Mouse (Mus musculus) kidney, embryonic 15.5 days (tissue): ENCODE data around the gene Stam2. TPM values are rescaled to one million over a fixed set of nuclear protein-coding genes. Genes with fewer than 3 reads are reported as not detected.
A peak's percentile ranks its signal among the peaks of the same experiment; 100 is the strongest.

ENCODE experiments used
- ATAC-seq: fragments of 200-750 bp; cut with Nextera tagmentation; replicated peaks from 2 replicates; pipeline ENCODE4 v1.8.0; 2017; ENCODE audit warnings: moderate TSS enrichment; ENCODE audit not compliant: low FRiP score
- H3K27ac ChIP-seq: fragments of 300-500 bp; sonication (generic); 2 replicates; pipeline ENCODE4 v1.5.1; 2015; ENCODE audit warnings: mild to moderate bottlenecking, inconsistent platforms
- H3K27me3 ChIP-seq: fragments of 300-500 bp; sonication (generic); 2 replicates; pipeline ENCODE4 v1.6.1; 2015; ENCODE audit warnings: inconsistent platforms
- H3K36me3 ChIP-seq: fragments of 300-500 bp; sonication (generic); 2 replicates; pipeline ENCODE4 v1.6.1; 2015; ENCODE audit warnings: inconsistent platforms
- H3K4me1 ChIP-seq: fragments of 300-500 bp; sonication (generic); 2 replicates; pipeline ENCODE4 v1.6.1; 2015; ENCODE audit warnings: inconsistent platforms
- H3K4me2 ChIP-seq: fragments of 300-500 bp; sonication (generic); 2 replicates; pipeline ENCODE4 v1.6.1; 2015; ENCODE audit warnings: moderate library complexity, mild to moderate bottlenecking, inconsistent platforms
- H3K4me3 ChIP-seq: fragments of 300-500 bp; sonication (generic); replicated peaks from 2 replicates; pipeline ENCODE4 v1.5.1; 2015; ENCODE audit warnings: mild to moderate bottlenecking, inconsistent platforms
- H3K9ac ChIP-seq: fragments of 300-500 bp; sonication (generic); 2 replicates; pipeline ENCODE4 v1.6.1; 2015; ENCODE audit warnings: mild to moderate bottlenecking, inconsistent platforms
- H3K9me3 ChIP-seq: fragments of 300-500 bp; sonication (generic); replicated peaks from 2 replicates; pipeline ENCODE4 v1.6.1; 2016; ENCODE audit warnings: inconsistent platforms
- WGBS: fragments of 180-500 bp; shearing (Covaris S2); methylation state at CpG from one replicate; pipeline ENCODE4 v1.1.7; 2015; ENCODE audit warnings: mixed read lengths; 5-methylcytosine and 5-hydroxymethylcytosine counted together
- polyA plus RNA-seq: library from polyadenylated mRNA; unstranded; fragments of >200 nt; fragmentation: Nextera tagmentation; extraction: Ambion mirVana; gene quantifications from 2 replicates; pipeline ENCODE4 v1.2.1, GENCODE M21; 2015

Gene Stam2
- polyA plus RNA-seq, 1 experiment from 2014 or later, result 34.9 TPM

DNA sequence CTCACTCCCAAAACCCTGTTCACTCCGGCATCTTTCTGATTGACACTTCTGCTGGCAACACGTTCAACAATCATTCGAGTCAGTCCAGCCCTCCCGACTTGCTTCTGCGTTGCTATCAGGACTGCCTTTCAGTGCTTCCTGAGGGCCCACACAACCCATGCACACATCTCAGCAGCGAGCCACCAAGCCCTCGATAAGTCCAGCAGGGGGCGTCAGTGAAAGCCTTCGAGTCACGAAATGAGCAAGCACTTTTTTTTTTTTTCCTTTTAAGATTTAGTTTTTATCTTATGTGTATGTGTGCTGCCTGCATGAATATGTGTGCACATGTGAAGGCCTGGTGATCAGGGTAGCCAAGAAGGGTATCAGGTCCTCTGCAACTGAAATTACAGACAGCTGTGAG lies 16.5 kb upstream of the Stam2 start:
- H3K4me1 ChIP-seq, result no peaks in the 10 kb centered on the region
- no peak overlapping the region for H3K4me3 ChIP-seq
- H3K27ac ChIP-seq, result no peak overlapping the region
- no peaks in the 10 kb centered on the region for H3K36me3 ChIP-seq
- H3K9me3 ChIP-seq, result no peaks in the 10 kb centered on the region
- no peak overlapping the region for H3K4me2 ChIP-seq
- H3K27me3 ChIP-seq, result no peaks in the 10 kb centered on the region
- no peak for ATAC-seq
- WGBS, result 32% methylated on average over 10 of the region's 10 CpGs
- H3K9ac ChIP-seq, result no peak overlapping the region

- Histone ChIP-seq H3K27ac (no peak overlapping the region), H3K27me3 (no peaks in the 10 kb centered on the region), H3K4me3 (no peak overlapping the region), H3K36me3 (no peaks in the 10 kb centered on the region), H3K4me2 (no peak overlapping the region), H3K9ac (no peak overlapping the region), H3K9me3 (no peaks in the 10 kb centered on the region), H3K4me1 (no peaks in the 10 kb centered on the region)
- 13% methylated on average over 3 of the region's 3 CpGs for WGBS
- ATAC-seq, result no peak
Observed at GRCm38 (mm10) chr2:52756691-52757090, 14.6 kb upstream of the Stam2 start.

DNA sequence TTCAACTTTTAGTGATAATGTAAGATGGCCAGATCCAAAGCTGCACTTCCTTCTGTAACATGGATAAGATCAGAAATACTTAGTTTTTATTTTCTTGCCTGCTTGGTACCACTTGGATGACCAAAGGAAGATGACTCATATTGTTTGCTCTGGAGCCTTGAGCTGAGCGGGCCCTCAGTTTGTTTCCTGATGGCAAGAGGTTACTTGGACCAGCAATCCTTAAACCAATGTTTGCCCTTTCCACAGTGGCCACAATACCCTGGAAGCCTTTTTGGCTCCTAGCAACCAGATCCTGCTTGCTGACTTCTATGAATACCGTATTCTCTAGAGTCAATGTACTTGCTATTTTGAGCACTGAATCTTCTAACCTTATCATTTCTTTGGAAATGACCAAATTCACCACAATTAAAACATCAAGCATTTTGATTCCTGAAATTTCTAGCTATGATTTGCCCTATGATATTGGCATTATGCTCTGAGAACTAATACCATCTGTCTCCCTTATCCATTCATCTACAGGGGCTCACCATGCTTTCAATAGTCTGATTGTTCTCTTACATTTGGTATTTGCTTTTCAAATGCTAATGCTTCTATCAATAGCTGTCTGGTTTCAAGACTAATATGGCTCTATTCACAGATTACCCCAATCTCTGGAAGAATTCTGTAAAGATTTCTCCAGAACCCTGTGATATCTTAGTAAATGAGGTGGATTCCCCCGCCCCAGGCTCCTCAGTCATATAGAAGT lies 11.7 kb upstream of the Stam2 start:
- no peak for ATAC-seq
- Histone ChIP-seq H3K9ac (no peak overlapping the region), H3K9me3 (no peaks in the 10 kb centered on the region), H3K36me3 (no peaks in the 10 kb centered on the region), H3K4me2 (no peak overlapping the region), H3K4me1 (no peaks in the 10 kb centered on the region), H3K27me3 (no peaks in the 10 kb centered on the region), H3K27ac (no peak overlapping the region), H3K4me3 (no peak overlapping the region)
- WGBS, result 82% methylated on average over 3 of the region's 3 CpGs

GRCm38 (mm10) chr2:52744099-52744498 lies 2.0 kb upstream of the Stam2 start:
- H3K4me2 ChIP-seq, result no peak overlapping the region
- peaks cover 7% of the 10 kb centered on the region for H3K4me1 ChIP-seq
- peaks cover 5% of the 10 kb centered on the region for H3K36me3 ChIP-seq
- peaks cover 5% of the 10 kb centered on the region; the same call in 1 of the 2 replicates for H3K9me3 ChIP-seq
- no peak overlapping the region for H3K4me3 ChIP-seq
- H3K27ac ChIP-seq, result no peak overlapping the region
- H3K9ac ChIP-seq, result no peak overlapping the region
- H3K27me3 ChIP-seq, result no peaks in the 10 kb centered on the region
- ATAC-seq, result no peak

DNA sequence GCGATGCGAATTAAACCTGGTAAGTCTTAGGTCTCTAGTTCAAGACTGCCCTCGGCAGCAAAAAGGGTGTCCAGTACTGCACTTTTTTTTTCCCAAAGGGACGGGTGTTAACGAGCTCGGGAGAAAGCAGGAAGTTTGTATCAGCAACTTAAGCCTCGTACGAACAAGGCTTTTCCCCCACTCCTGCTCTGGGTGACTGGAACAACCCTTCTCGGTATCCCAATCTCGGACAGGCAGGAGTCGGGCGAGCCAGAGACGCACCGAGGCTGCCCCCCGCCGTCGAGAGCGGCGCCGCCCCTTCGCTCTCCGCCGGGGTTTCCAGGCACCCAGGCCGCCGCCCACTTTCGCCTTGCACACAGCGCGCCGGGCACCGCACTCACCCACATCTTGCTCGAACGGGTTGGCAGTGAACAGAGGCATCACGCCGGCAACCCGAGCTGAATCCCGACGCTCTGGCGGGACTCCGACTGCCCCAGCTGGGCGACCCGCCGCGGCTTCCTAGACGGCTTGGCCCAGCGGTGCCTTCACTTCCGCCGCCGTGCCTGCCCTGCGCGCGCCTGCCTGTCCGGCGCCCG lies 313 bp downstream of the Stam2 start:
- Histone ChIP-seq H3K4me2 (peak overlapping the region; percentile 71), H3K27ac (peak overlapping the region; percentile 98), H3K27me3 (no peaks in the 10 kb centered on the region), H3K9me3 (no peaks in the 10 kb centered on the region), H3K4me3 (peak overlapping the region; percentile 95), H3K4me1 (peaks cover 7% of the 10 kb centered on the region), H3K36me3 (peaks cover 11% of the 10 kb centered on the region), H3K9ac (peak overlapping the region; percentile 86)
- WGBS, result under 1% methylated on average over 52 of the region's 54 CpGs
- ATAC-seq, result peak; percentile 94

DNA sequence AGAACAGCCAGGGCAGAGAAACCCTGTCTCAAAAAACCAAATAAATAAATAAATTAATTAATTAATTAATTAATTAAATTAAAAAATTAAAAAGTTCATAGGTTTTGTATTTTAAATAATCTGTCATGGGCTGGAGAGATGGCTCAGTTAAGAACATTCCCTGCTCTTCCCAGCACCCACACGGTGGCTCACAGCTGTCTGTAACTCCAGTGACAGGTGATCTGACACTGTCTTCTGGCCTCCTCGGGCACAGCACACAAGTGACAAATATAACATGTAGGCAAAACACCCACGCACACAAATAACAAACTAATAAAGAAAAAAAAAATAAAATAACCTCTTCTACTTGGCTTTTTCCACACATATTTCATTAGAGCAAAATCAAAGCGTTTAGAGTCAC lies 1.5 kb downstream of the Stam2 start:
- no peak for ATAC-seq
- Histone ChIP-seq H3K9me3 (no peaks in the 10 kb centered on the region), H3K4me2 (0 out of 2 replicates have a peak overlapping the region, but pooled peaks have one; percentile 16), H3K4me3 (no peak overlapping the region), H3K9ac (no peak overlapping the region), H3K36me3 (peaks cover 11% of the 10 kb centered on the region), H3K4me1 (peaks cover 7% of the 10 kb centered on the region), H3K27ac (no peak overlapping the region), H3K27me3 (no peaks in the 10 kb centered on the region)
- 70% methylated on average over 4 of the region's 4 CpGs for WGBS

- ATAC-seq, result no peak
- no peaks in the 10 kb centered on the region for H3K9me3 ChIP-seq
- H3K27me3 ChIP-seq, result no peaks in the 10 kb centered on the region
- H3K27ac ChIP-seq, result no peak overlapping the region
- 96% methylated on average over 7 of the region's 7 CpGs for WGBS
- no peak overlapping the region for H3K9ac ChIP-seq
- H3K36me3 ChIP-seq, result peaks cover 8% of the 10 kb centered on the region
- no peak overlapping the region for H3K4me3 ChIP-seq
- no peaks in the 10 kb centered on the region for H3K4me1 ChIP-seq
- H3K4me2 ChIP-seq, result no peak overlapping the region
Observed at GRCm38 (mm10) chr2:52734504-52734903, 7.6 kb downstream of the Stam2 start.

DNA sequence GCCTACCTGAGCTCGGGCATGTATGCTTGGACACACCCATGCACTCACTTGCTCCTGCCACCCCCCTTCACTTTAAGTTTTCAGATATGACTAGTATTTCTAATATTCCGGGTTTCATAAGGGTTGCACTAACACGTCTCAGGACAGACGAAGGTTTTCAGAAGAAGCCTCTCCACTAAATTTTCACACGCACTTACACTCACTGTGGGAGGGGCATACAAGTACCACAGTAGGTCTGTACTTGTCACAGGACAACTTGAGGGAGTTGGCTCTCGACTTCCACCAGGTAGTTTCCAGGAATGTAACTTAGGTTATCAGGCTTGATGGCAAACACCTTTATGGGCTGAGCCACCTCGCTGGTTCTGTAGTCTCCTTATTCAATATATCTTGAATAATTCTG lies 8.4 kb downstream of the Stam2 start:
- Histone ChIP-seq H3K27ac (no peak overlapping the region), H3K4me3 (no peak overlapping the region), H3K9me3 (no peaks in the 10 kb centered on the region), H3K9ac (no peak overlapping the region), H3K4me1 (no peaks in the 10 kb centered on the region), H3K4me2 (no peak overlapping the region), H3K36me3 (peaks cover 6% of the 10 kb centered on the region), H3K27me3 (no peaks in the 10 kb centered on the region)
- no peak for ATAC-seq
- 91% methylated on average over 7 of the region's 7 CpGs for WGBS

DNA sequence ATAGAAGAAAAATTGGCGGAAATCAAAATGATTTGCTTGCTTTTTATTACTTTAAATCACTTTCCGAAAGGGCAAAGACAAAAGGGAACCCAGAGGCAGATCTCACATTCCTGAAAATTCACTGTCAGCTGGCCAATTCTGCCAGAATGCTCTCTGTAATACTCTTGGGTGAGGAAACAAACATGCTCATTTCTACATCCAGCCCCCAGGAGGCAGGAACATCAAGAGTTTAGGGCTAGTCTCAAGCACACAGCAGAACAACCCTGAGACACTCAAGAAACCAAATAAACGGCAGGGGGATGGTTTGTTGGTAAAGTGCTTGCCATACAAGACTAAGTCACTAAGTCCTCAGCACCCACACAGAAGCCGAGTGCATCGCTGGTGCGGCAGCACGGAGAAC lies 9.5 kb downstream of the Stam2 start:
- Histone ChIP-seq H3K27ac (no peak overlapping the region), H3K36me3 (0 out of 2 replicates have a peak, but pooled peaks cover 5% of the 10 kb centered on the region), H3K4me1 (no peaks in the 10 kb centered on the region), H3K27me3 (no peaks in the 10 kb centered on the region), H3K9me3 (no peaks in the 10 kb centered on the region), H3K9ac (no peak overlapping the region), H3K4me3 (no peak overlapping the region), H3K4me2 (no peak overlapping the region)
- ATAC-seq, result no peak
- WGBS, result 85% methylated on average over 7 of the region's 7 CpGs

DNA sequence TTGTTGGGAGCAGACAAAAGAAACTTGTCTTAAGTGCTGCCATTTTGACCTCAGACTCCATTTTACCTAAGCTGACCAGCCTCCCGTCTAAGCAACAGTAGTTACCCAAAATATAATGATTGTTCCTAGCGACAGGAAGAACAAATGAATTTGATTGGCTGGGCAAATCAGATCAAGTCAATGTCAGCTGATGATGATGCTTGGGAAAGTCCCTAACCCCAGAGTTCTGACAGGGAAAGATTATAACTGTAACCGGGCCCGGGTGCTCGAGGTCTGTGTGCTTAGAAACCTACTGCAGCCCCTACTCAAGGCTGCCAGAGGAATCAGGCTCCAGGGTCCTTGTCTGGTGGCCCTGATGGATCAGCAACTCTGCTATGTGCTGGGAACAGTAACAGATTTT lies 10.1 kb downstream of the Stam2 start:
- no peak overlapping the region for H3K4me2 ChIP-seq
- 81% methylated on average over 5 of the region's 5 CpGs for WGBS
- ATAC-seq, result no peak
- H3K27ac ChIP-seq, result no peak overlapping the region
- H3K4me3 ChIP-seq, result no peak overlapping the region
- no peaks in the 10 kb centered on the region for H3K27me3 ChIP-seq
- no peaks in the 10 kb centered on the region for H3K4me1 ChIP-seq
- no peaks in the 10 kb centered on the region for H3K9me3 ChIP-seq
- no peak overlapping the region for H3K9ac ChIP-seq
- 0 out of 2 replicates have a peak, but pooled peaks cover 5% of the 10 kb centered on the region for H3K36me3 ChIP-seq

- H3K9me3 ChIP-seq, result no peaks in the 10 kb centered on the region
- H3K9ac ChIP-seq, result no peak overlapping the region
- no peaks in the 10 kb centered on the region for H3K4me1 ChIP-seq
- H3K4me2 ChIP-seq, result no peak overlapping the region
- H3K27ac ChIP-seq, result no peak overlapping the region
- ATAC-seq, result no peak
- no peaks in the 10 kb centered on the region for H3K27me3 ChIP-seq
- 0 out of 2 replicates have a peak, but pooled peaks cover 5% of the 10 kb centered on the region for H3K36me3 ChIP-seq
- no peak overlapping the region for H3K4me3 ChIP-seq
- WGBS, result 94% methylated on average over 6 of the region's 6 CpGs
Observed at GRCm38 (mm10) chr2:52730891-52731290, 11.2 kb downstream of the Stam2 start.

- Histone ChIP-seq H3K4me2 (no peak overlapping the region), H3K9me3 (no peaks in the 10 kb centered on the region), H3K4me1 (peaks cover 7% of the 10 kb centered on the region; the same call in 1 of the 2 replicates), H3K9ac (no peak overlapping the region), H3K27ac (no peak overlapping the region), H3K4me3 (no peak overlapping the region), H3K36me3 (peaks cover 2% of the 10 kb centered on the region; the same call in 1 of the 2 replicates), H3K27me3 (no peaks in the 10 kb centered on the region)
- 42% methylated on average over 13 of the region's 13 CpGs for WGBS
- no peak for ATAC-seq
Observed at GRCm38 (mm10) chr2:52720231-52721025, 21.7 kb downstream of the Stam2 start.
